Mouse (Mus musculus) forebrain, embryonic 11.5 days (tissue): ENCODE measurements around the gene Tusc2. TPM values are rescaled to one million over a fixed set of nuclear protein-coding genes. Genes with fewer than 3 reads are reported as not detected.

ENCODE experiments used
- ATAC-seq: fragments of 200-750 bp; cut with Nextera tagmentation; replicated peaks from 2 replicates; pipeline ENCODE4 v1.8.0; 2017; ENCODE audit warnings: moderate TSS enrichment; ENCODE audit not compliant: low FRiP score
- DNase-seq: peaks from one replicate; pipeline ENCODE4 v3.0.0-alpha.2; 2017; ENCODE audit warnings: low spot score
- H3K27ac ChIP-seq: fragments of 300-500 bp; sonication (generic); 2 replicates; pipeline ENCODE4 v1.5.1; 2014; ENCODE audit warnings: low read depth, low read length
- H3K27me3 ChIP-seq: fragments of 300-500 bp; sonication (generic); 2 replicates; pipeline ENCODE4 v1.6.1; 2014; ENCODE audit warnings: mild to moderate bottlenecking, low read length, mixed read lengths; ENCODE audit not compliant: control insufficient read depth, insufficient read depth
- H3K36me3 ChIP-seq: fragments of 300-500 bp; sonication (generic); 2 replicates; pipeline ENCODE4 v1.6.1; 2014; ENCODE audit warnings: mild to moderate bottlenecking, low read length, moderate library complexity, mixed read lengths; ENCODE audit not compliant: control insufficient read depth, insufficient read depth
- H3K4me1 ChIP-seq: fragments of 300-500 bp; sonication (generic); replicated peaks from 2 replicates; pipeline ENCODE4 v1.6.1; 2014; ENCODE audit warnings: low read length, mixed read lengths; ENCODE audit not compliant: control insufficient read depth, insufficient read depth
- H3K4me2 ChIP-seq: fragments of 300-500 bp; sonication (generic); 2 replicates; pipeline ENCODE4 v1.6.1; 2014; ENCODE audit warnings: low read depth, mild to moderate bottlenecking, low read length, moderate library complexity, mixed read lengths; ENCODE audit not compliant: severe bottlenecking
- H3K4me3 ChIP-seq: fragments of 300-500 bp; sonication (generic); 2 replicates; pipeline ENCODE4 v1.5.1; 2014; ENCODE audit warnings: low read depth, low read length
- H3K9ac ChIP-seq: fragments of 300-500 bp; sonication (generic); 2 replicates; pipeline ENCODE4 v1.6.1; 2014; ENCODE audit warnings: low read length
- H3K9me3 ChIP-seq: fragments of 300-500 bp; sonication (generic); 2 replicates; pipeline ENCODE4 v1.6.1; 2016; ENCODE audit warnings: low read length, mixed read lengths; ENCODE audit not compliant: control insufficient read depth
- WGBS: fragments of 180-500 bp; shearing (Covaris S2); extraction: QIAGEN DNeasy Blood & Tissue Kit; methylation state at CpG from one replicate; pipeline ENCODE4 v1.1.7; 2014; 5-methylcytosine and 5-hydroxymethylcytosine counted together
- polyA plus RNA-seq: library from polyadenylated mRNA; unstranded; fragments of >200 nt; fragmentation: Nextera tagmentation; extraction: Ambion mirVana; gene quantifications from 2 replicates; pipeline ENCODE4 v1.2.1, GENCODE M21; 2014

The Tusc2 gene
- polyA plus RNA-seq, 1 experiment from 2014 or later: 81.9 TPM

GRCm38 (mm10) chr9:107542352-107542686 is 20.7 kb upstream of the Tusc2 start:
- ATAC-seq (peak; percentile 14; the same call in 1 of the 2 replicates), DNase-seq (no peak)
- Histone ChIP-seq H3K9ac (peak overlapping the region; percentile 66), H3K4me3 (peak overlapping the region; percentile 63), H3K9me3 (no peaks in the 10 kb centered on the region), H3K4me1 (peaks cover 11% of the 10 kb centered on the region; the same call in 1 of the 2 replicates), H3K4me2 (peak overlapping the region; percentile 95), H3K27me3 (no peaks in the 10 kb centered on the region), H3K27ac (no peak overlapping the region), H3K36me3 (peaks cover 7% of the 10 kb centered on the region)
- 1% methylated on average over 11 of the region's 11 CpGs for WGBS

GRCm38 (mm10) chr9:107542721-107543120 is 20.3 kb upstream of the Tusc2 start:
- H3K27me3 ChIP-seq: no peaks in the 10 kb centered on the region
- no peaks in the 10 kb centered on the region for H3K9me3 ChIP-seq
- DNase-seq: no peak
- peaks cover 7% of the 10 kb centered on the region for H3K36me3 ChIP-seq
- peak overlapping the region; percentile 66; the same call in 1 of the 2 replicates for H3K9ac ChIP-seq
- H3K27ac ChIP-seq: no peak overlapping the region
- ATAC-seq: no peak
- H3K4me1 ChIP-seq: peaks cover 14% of the 10 kb centered on the region; the same call in 1 of the 2 replicates
- WGBS: 47% methylated on average over 8 of the region's 8 CpGs
- H3K4me3 ChIP-seq: peak overlapping the region; percentile 63
- peak overlapping the region; percentile 95 for H3K4me2 ChIP-seq

- 88% methylated on average over 11 of the region's 11 CpGs for WGBS
- H3K27ac ChIP-seq: no peak overlapping the region
- DNase-seq (no peak), ATAC-seq (no peak)
- peaks cover 4% of the 10 kb centered on the region; the same call in 1 of the 2 replicates for H3K36me3 ChIP-seq
- H3K4me2 ChIP-seq: no peak overlapping the region
- no peaks in the 10 kb centered on the region for H3K9me3 ChIP-seq
- peaks cover 14% of the 10 kb centered on the region; the same call in 1 of the 2 replicates for H3K4me1 ChIP-seq
- no peaks in the 10 kb centered on the region for H3K27me3 ChIP-seq
- no peak overlapping the region for H3K4me3 ChIP-seq
- H3K9ac ChIP-seq: no peak overlapping the region
Observed at GRCm38 (mm10) chr9:107543299-107543698, 19.8 kb upstream of the Tusc2 start.

GRCm38 (mm10) chr9:107544196-107544700 is 18.8 kb upstream of the Tusc2 start:
- no peak overlapping the region for H3K4me2 ChIP-seq
- H3K9me3 ChIP-seq: no peaks in the 10 kb centered on the region
- H3K9ac ChIP-seq: no peak overlapping the region
- WGBS: 95% methylated on average over 17 of the region's 17 CpGs
- peaks cover 14% of the 10 kb centered on the region; the same call in 1 of the 2 replicates for H3K4me1 ChIP-seq
- H3K4me3 ChIP-seq: no peak overlapping the region
- DNase-seq (no peak), ATAC-seq (no peak)
- H3K27me3 ChIP-seq: no peaks in the 10 kb centered on the region
- H3K36me3 ChIP-seq: no peaks in the 10 kb centered on the region
- H3K27ac ChIP-seq: no peak overlapping the region

- H3K4me3 ChIP-seq: no peak overlapping the region
- H3K27ac ChIP-seq: no peak overlapping the region
- no peaks in the 10 kb centered on the region for H3K27me3 ChIP-seq
- DNase-seq (no peak), ATAC-seq (no peak)
- peaks cover 14% of the 10 kb centered on the region; the same call in 1 of the 2 replicates for H3K4me1 ChIP-seq
- no peak overlapping the region for H3K4me2 ChIP-seq
- no peaks in the 10 kb centered on the region for H3K9me3 ChIP-seq
- H3K36me3 ChIP-seq: no peaks in the 10 kb centered on the region
- H3K9ac ChIP-seq: no peak overlapping the region
- 94% methylated on average over 12 of the region's 12 CpGs for WGBS
Observed at GRCm38 (mm10) chr9:107544729-107545128, 18.3 kb upstream of the Tusc2 start.

- H3K9me3 ChIP-seq: no peaks in the 10 kb centered on the region
- H3K27me3 ChIP-seq: peaks cover 3% of the 10 kb centered on the region
- no peak overlapping the region for H3K9ac ChIP-seq
- H3K36me3 ChIP-seq: no peaks in the 10 kb centered on the region
- no peak overlapping the region for H3K4me3 ChIP-seq
- no peak overlapping the region for H3K27ac ChIP-seq
- peaks cover 14% of the 10 kb centered on the region; the same call in 1 of the 2 replicates for H3K4me1 ChIP-seq
- no peak for ATAC-seq
- DNase-seq: no peak
- no peak overlapping the region for H3K4me2 ChIP-seq
- 86% methylated on average over 10 of the region's 10 CpGs for WGBS
Observed at GRCm38 (mm10) chr9:107545199-107545598, 17.9 kb upstream of the Tusc2 start.

GRCm38 (mm10) chr9:107545602-107546001 is 17.5 kb upstream of the Tusc2 start:
- 2% methylated on average over 3 of the region's 3 CpGs for WGBS
- peaks cover 14% of the 10 kb centered on the region; the same call in 1 of the 2 replicates for H3K4me1 ChIP-seq
- H3K9ac ChIP-seq: no peak overlapping the region
- ATAC-seq: no peak
- H3K27ac ChIP-seq: no peak overlapping the region
- H3K9me3 ChIP-seq: no peaks in the 10 kb centered on the region
- DNase-seq: peak; percentile 89
- H3K4me2 ChIP-seq: no peak overlapping the region
- H3K4me3 ChIP-seq: no peak overlapping the region
- H3K36me3 ChIP-seq: no peaks in the 10 kb centered on the region
- peaks cover 7% of the 10 kb centered on the region for H3K27me3 ChIP-seq

GRCm38 (mm10) chr9:107547026-107547425 is 16.0 kb upstream of the Tusc2 start, which contains the start of gene Zmynd10:
Gene Zmynd10 (plus strand): TSS chr9:107547298.
- peak; percentile 74 for ATAC-seq
- peak; percentile 93 for DNase-seq
- H3K9ac ChIP-seq: peak within 1 kb of the TSS; percentile 27
- peaks cover 14% of the 10 kb centered on the region for H3K27me3 ChIP-seq
- no peak within 1 kb of the TSS for H3K27ac ChIP-seq
- H3K4me3 ChIP-seq: no peak within 1 kb of the TSS
- H3K4me1 ChIP-seq: peaks cover 22% of the 10 kb centered on the region
- WGBS: 3% methylated on average over 20 of the region's 20 CpGs
- H3K4me2 ChIP-seq: peak within 1 kb of the TSS; percentile 46
- H3K36me3 ChIP-seq: no peaks in the 10 kb centered on the region
- H3K9me3 ChIP-seq: no peaks in the 10 kb centered on the region

GRCm38 (mm10) chr9:107547957-107548356 is 15.1 kb upstream of the Tusc2 start:
- Histone ChIP-seq H3K27ac (no peak overlapping the region), H3K4me2 (no peak overlapping the region), H3K4me3 (no peak overlapping the region), H3K4me1 (peaks cover 26% of the 10 kb centered on the region), H3K36me3 (no peaks in the 10 kb centered on the region), H3K9ac (no peak overlapping the region), H3K27me3 (peaks cover 14% of the 10 kb centered on the region), H3K9me3 (no peaks in the 10 kb centered on the region)
- ATAC-seq (no peak), DNase-seq (no peak)
- 87% methylated on average over 5 of the region's 5 CpGs for WGBS
